Mouse (Mus musculus): ENCODE results near the gene Parva.

Parva gene

GRCm38 (mm10) chr7:112423438-112423837, 3.9 kb upstream of the Parva start:
- DNase-seq (ENCODE audit: low read depth): no peak

GRCm38 (mm10) chr7:112426811-112427210, 494 bp upstream of the Parva start:
- DNase-seq (ENCODE audit: low read depth): no peak

GRCm38 (mm10) chr7:112428158-112428535, 842 bp downstream of the Parva start:
- DNase-seq (ENCODE audit: low read depth): no peak

GRCm38 (mm10) chr7:112439846-112440245, 12.5 kb downstream of the Parva start:
- DNase-seq (ENCODE audit: low read depth): no peak

GRCm38 (mm10) chr7:112444152-112444984, 17.1 kb downstream of the Parva start:
- DNase-seq (ENCODE audit: low read depth): no peak

GRCm38 (mm10) chr7:112444985-112445367, 17.7 kb downstream of the Parva start:
- DNase-seq (ENCODE audit: low read depth): no peak

- no peak for DNase-seq (ENCODE audit: low read depth)
Observed at GRCm38 (mm10) chr7:112446498-112446897, 19.2 kb downstream of the Parva start.

- no peak for DNase-seq (ENCODE audit: low read depth)
Observed at GRCm38 (mm10) chr7:112449954-112450700, 22.8 kb downstream of the Parva start.

GRCm38 (mm10) chr7:112452471-112452870, 25.2 kb downstream of the Parva start:
- DNase-seq (ENCODE audit: low read depth): no peak

- DNase-seq (ENCODE audit: low read depth): no peak
Observed at GRCm38 (mm10) chr7:112453805-112454214, 26.5 kb downstream of the Parva start.

GRCm38 (mm10) chr7:112454380-112454779, 27.1 kb downstream of the Parva start:
- no peak for DNase-seq (ENCODE audit: low read depth)

- DNase-seq (ENCODE audit: low read depth): no peak
Observed at GRCm38 (mm10) chr7:112454951-112455350, 27.6 kb downstream of the Parva start.

- DNase-seq (ENCODE audit: low read depth): no peak
Observed at GRCm38 (mm10) chr7:112455566-112456110, 28.3 kb downstream of the Parva start.

- DNase-seq (ENCODE audit: low read depth): no peak
Observed at GRCm38 (mm10) chr7:112457373-112457772, 30.1 kb downstream of the Parva start.

- no peak for DNase-seq (ENCODE audit: low read depth)
Observed at GRCm38 (mm10) chr7:112457920-112458319, 30.6 kb downstream of the Parva start.

GRCm38 (mm10) chr7:112458440-112458839, 31.1 kb downstream of the Parva start:
- no peak for DNase-seq (ENCODE audit: low read depth)

GRCm38 (mm10) chr7:112463074-112463473, 35.8 kb downstream of the Parva start:
- no peak for DNase-seq (ENCODE audit: low read depth)

- peak; percentile 14 for DNase-seq (ENCODE audit: low read depth)
Observed at GRCm38 (mm10) chr7:112465920-112466319, 38.6 kb downstream of the Parva start.

- no peak for DNase-seq (ENCODE audit: low read depth)
Observed at GRCm38 (mm10) chr7:112466786-112467185, 39.5 kb downstream of the Parva start.

- no peak for DNase-seq (ENCODE audit: low read depth)
Observed at GRCm38 (mm10) chr7:112467687-112468111, 40.4 kb downstream of the Parva start.

GRCm38 (mm10) chr7:112469817-112470216, 42.5 kb downstream of the Parva start:
- DNase-seq (ENCODE audit: low read depth): peak; percentile 24

GRCm38 (mm10) chr7:112471316-112471715, 44.0 kb downstream of the Parva start:
- no peak for DNase-seq (ENCODE audit: low read depth)

Data from 416B (cell line).